Mouse (Mus musculus) liver, postnatal 0 days (tissue): ENCODE results near the gene Mrpl38. TPM values are rescaled to one million over a fixed set of nuclear protein-coding genes. Genes with fewer than 3 reads are reported as not detected.

Source experiments
- ATAC-seq: fragments of 200-750 bp; cut with Nextera tagmentation; 2 replicates; pipeline ENCODE4 v1.8.0; 2017; ENCODE audit warnings: mild to moderate bottlenecking, moderate library complexity
- DNase-seq: peaks from one replicate; pipeline ENCODE4 v3.0.0-alpha.2; 2016
- H3K27ac ChIP-seq: fragments of 300-500 bp; sonication (generic); 2 replicates; pipeline ENCODE4 v1.5.1; 2014; ENCODE audit warnings: antibody characterized with exemption, moderate library complexity, mild to moderate bottlenecking, low read depth
- H3K27me3 ChIP-seq: fragments of 300-500 bp; sonication (generic); 2 replicates; pipeline ENCODE4 v1.6.1; 2014; ENCODE audit warnings: low read length, control low read depth, mixed read lengths; ENCODE audit not compliant: insufficient read depth
- H3K36me3 ChIP-seq: fragments of 300-500 bp; sonication (generic); replicated peaks from 2 replicates; pipeline ENCODE4 v1.6.1; 2014; ENCODE audit warnings: mild to moderate bottlenecking, control low read depth, low read length, moderate library complexity, mixed read lengths; ENCODE audit not compliant: insufficient read depth
- H3K4me1 ChIP-seq: fragments of 300-500 bp; sonication (generic); 2 replicates; pipeline ENCODE4 v1.6.1; 2014; ENCODE audit warnings: antibody characterized with exemption, mild to moderate bottlenecking, control low read depth; ENCODE audit not compliant: insufficient read depth
- H3K4me2 ChIP-seq: fragments of 300-500 bp; sonication (generic); 2 replicates; pipeline ENCODE4 v1.6.1; 2014; ENCODE audit warnings: low read depth, mild to moderate bottlenecking, low read length, moderate library complexity, mixed read lengths
- H3K4me3 ChIP-seq: fragments of 300-500 bp; sonication (generic); 2 replicates; pipeline ENCODE4 v1.5.1; 2014; ENCODE audit warnings: low read depth, low read length
- H3K9ac ChIP-seq: fragments of 300-500 bp; sonication (generic); replicated peaks from 2 replicates; pipeline ENCODE4 v1.6.1; 2014; ENCODE audit warnings: mild to moderate bottlenecking, moderate library complexity
- H3K9me3 ChIP-seq: fragments of 300-500 bp; sonication (generic); 2 replicates; pipeline ENCODE4 v1.6.1; 2016; ENCODE audit warnings: mild to moderate bottlenecking, control low read depth, low read length, mixed read lengths
- CTCF ChIP-seq: sonication (generic); IDR thresholded peaks from 2 replicates; pipeline ENCODE4 v1.5.1; 2016; ENCODE audit warnings: antibody characterized with exemption, low read depth
- EP300 ChIP-seq: IDR thresholded peaks from 2 replicates; pipeline ENCODE4 v1.6.1; 2016; ENCODE audit warnings: antibody characterized with exemption, low read depth, mild to moderate bottlenecking
- WGBS: fragments of 180-500 bp; shearing (Covaris S2); extraction: QIAGEN DNeasy Blood & Tissue Kit; methylation state at CpG from one replicate; pipeline ENCODE4 v1.1.7; 2014; ENCODE audit not compliant: insufficient replicate concordance; 5-methylcytosine and 5-hydroxymethylcytosine counted together
- polyA plus RNA-seq: library from polyadenylated mRNA; unstranded; fragments of >200 nt; fragmentation: Nextera tagmentation; extraction: Ambion mirVana; gene quantifications from 2 replicates; pipeline ENCODE4 v1.2.1, GENCODE M21; 2015

The Mrpl38 gene
- polyA plus RNA-seq, 1 experiment from 2014 or later = 44.0 TPM

DNA sequence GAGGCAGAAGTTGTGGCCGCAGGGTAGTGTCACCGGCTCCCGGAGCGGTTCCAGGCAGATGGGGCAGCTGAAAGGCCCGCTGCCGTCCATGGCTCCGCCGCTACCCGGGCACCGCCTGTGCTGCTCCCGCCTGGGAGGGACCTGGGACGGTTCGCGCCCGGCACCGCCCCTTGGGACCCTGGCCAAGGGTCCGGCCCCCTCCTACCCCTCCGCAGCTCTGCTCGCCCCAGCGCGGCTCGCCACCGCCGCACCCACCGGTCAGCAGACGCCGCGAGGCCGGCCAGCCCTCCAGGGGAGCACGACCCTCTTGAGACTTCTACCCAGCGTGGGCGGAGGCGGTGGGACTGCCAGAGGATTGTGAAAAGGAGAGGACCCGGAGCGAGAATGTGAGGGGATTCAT is 28.5 kb downstream of the Mrpl38 start:
- peak; percentile 66 for DNase-seq
- H3K27ac ChIP-seq = peak overlapping the region; percentile 76

DNA sequence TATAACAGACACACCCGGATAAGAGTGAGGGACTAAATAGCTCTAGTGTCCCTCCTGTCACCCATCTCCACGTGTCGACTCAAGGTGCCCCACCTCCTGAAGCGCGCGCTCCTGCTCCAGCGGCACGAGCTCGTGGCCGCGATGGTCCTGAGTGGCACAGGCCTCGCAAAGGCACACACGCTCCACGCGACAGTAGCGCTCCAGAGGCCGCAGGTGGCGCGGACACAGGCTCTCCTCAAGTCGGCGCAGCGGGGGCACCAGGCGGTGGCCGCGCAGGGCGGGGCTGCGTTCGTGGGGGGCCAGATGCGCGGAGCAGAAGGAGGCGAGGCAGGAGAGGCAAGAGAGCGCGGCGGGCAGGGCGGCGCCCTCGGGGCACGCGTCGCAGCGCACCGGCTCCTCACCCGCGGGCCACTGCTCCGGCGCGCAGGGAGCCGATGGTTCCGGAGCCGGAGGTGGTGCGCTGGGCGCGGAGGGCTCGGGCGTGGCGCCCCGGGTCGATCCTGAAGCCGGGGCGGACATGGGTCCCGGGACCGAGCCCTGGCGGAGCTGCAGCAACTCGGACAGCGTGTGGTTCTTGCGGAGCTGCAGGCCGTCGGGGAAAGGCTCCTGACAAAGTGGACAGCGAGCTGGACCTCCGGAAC is 29.1 kb downstream of the Mrpl38 start:
- DNase-seq (peak; percentile 50), ATAC-seq (peak; percentile 42)
- no peak for TF ChIP-seq EP300
- peak; percentile 12; the same call in 1 of the 2 replicates for TF ChIP-seq CTCF
- H3K4me1 ChIP-seq = peaks cover 31% of the 10 kb centered on the region
- H3K27ac ChIP-seq = peak overlapping the region; percentile 76
- no peaks in the 10 kb centered on the region for H3K9me3 ChIP-seq
- H3K4me3 ChIP-seq = peak overlapping the region; percentile 60
- peak overlapping the region; percentile 71 for H3K9ac ChIP-seq
- peak overlapping the region; percentile 80 for H3K4me2 ChIP-seq
- peaks cover 31% of the 10 kb centered on the region for H3K27me3 ChIP-seq
- 0 out of 2 replicates have a peak, but pooled peaks cover 2% of the 10 kb centered on the region for H3K36me3 ChIP-seq
- WGBS = 3% methylated on average over 62 of the region's 70 CpGs

More for the DNA sequence above, 28.5 kb downstream of the Mrpl38 start:
- Histone ChIP-seq H3K36me3 (0 out of 2 replicates have a peak, but pooled peaks cover 2% of the 10 kb centered on the region), H3K4me2 (peak overlapping the region; percentile 80), H3K4me1 (peaks cover 29% of the 10 kb centered on the region), H3K4me3 (peak overlapping the region; percentile 60), H3K9ac (peak overlapping the region; percentile 71), H3K9me3 (no peaks in the 10 kb centered on the region), H3K27me3 (peaks cover 31% of the 10 kb centered on the region)
- WGBS = 2% methylated on average over 30 of the region's 35 CpGs
- TF ChIP-seq EP300 (no peak), CTCF (no peak)
- ATAC-seq = peak; percentile 71

DNA sequence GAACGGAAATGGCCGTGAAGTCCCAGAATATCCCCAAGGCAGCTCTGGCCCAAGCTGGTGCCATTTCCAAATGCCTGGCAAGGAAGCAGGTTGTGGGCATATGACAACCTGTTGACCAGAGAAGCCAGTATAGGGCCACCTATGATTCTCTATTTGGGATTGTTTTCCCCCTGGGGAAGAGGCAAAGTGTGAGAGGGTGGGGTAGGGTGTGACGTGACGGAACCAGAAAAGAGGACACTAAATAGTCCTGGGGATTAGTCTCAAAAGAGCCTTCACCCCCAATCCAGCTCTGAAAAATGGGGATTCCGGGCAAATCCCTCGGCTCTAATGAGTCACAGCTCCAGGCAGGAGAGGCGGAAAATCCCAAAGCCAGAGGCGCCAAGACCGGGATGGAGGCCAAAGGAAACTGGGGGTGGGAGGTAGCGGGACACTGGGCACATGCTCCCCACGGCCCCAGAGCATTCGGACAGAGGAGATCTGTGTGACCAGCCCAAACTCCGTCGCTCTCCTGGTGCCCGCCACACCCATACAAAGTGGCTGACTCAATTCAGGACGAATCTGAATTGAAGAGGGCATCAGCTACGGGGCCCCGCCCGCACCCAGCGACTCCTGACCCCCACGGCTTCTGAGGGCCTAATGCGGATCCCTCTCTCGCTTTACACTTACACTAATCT is 30.1 kb downstream of the Mrpl38 start:
- H3K27me3 ChIP-seq = peaks cover 31% of the 10 kb centered on the region
- DNase-seq = peak; percentile 33
- peak overlapping the region; percentile 60 for H3K4me3 ChIP-seq
- peaks cover 40% of the 10 kb centered on the region for H3K4me1 ChIP-seq
- 26% methylated on average over 23 of the region's 23 CpGs for WGBS
- H3K9ac ChIP-seq = peak overlapping the region; percentile 71
- H3K36me3 ChIP-seq = 0 out of 2 replicates have a peak, but pooled peaks cover 2% of the 10 kb centered on the region
- no peak overlapping the region; the same call in 1 of the 2 replicates for H3K27ac ChIP-seq
- peak overlapping the region; percentile 80 for H3K4me2 ChIP-seq
- ATAC-seq = no peak
- TF ChIP-seq EP300 (no peak), CTCF (no peak)
- H3K9me3 ChIP-seq = no peaks in the 10 kb centered on the region

DNA sequence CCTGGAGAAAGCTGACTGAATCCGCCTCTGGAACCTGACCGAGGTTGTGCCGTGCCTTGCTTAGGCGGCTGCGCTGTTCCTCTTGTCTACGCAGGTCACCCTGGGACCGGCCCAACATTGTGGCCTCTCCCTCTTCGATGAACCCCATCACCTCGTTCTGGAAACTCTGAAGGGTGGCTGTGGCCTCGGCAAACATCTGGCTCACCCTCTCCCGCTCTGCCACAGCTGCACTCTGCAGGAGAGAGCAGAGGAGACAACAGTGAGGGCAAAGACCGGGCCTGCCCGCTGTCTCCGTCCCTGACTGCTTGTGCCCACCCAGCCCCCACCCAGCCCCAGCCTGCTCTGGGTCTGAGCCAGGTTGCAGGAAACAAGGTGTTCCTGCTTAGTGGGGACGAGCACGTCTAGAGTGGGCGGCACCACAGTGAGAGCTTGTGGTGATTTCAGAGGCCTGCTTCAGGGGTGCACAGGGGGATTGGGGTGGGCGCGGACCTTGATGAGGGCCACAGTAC is 30.8 kb downstream of the Mrpl38 start:
- Histone ChIP-seq H3K27me3 (peaks cover 31% of the 10 kb centered on the region), H3K9me3 (no peaks in the 10 kb centered on the region), H3K4me2 (peak overlapping the region; percentile 80), H3K27ac (no peak overlapping the region), H3K4me1 (peaks cover 46% of the 10 kb centered on the region), H3K36me3 (0 out of 2 replicates have a peak, but pooled peaks cover 2% of the 10 kb centered on the region), H3K9ac (peak overlapping the region; percentile 34), H3K4me3 (peak overlapping the region; percentile 60; the same call in 1 of the 2 replicates)
- 57% methylated on average over 19 of the region's 19 CpGs for WGBS
- DNase-seq = peak; percentile 21
- ATAC-seq = no peak
- TF ChIP-seq CTCF (no peak), EP300 (no peak)

DNA sequence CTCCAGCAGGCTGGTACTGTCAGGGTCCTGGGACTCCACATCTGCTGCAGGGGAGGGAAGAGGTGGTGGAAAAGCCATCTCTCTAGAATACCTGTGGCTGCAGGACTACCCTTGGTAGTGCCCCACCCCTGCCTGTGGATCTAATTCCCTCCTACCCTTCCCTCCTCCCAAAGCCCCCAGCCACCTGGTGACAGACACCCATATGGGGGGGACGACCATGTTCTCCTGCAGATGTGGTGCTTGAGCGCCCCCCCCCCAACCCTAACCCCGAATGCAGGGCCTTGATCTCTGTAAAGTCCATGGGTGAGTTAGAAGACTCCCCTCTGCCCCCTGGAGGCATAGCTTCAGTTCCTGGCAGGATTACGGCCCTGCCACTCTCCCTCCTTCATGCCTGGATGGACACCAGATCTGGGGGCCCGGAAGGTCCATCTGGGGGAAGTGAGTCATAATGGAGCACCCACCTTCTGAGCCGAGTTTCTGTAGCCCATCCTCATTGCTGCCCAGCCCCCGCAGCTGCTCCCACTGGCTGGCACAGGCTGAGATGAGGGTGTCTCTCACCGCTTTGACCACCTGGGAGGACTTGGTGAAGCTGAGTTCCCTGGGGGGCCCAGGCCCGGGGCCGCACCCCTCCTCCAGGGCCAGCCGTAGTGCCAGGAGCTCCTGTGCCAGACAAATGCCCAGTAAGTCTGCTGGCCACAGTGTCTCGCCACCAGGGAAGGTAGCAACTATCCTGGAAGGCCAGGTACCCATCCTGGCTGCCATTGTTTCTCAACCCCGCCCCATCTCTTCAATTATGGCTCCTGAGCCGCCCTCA is 31.5 kb downstream of the Mrpl38 start:
- no peak overlapping the region for H3K4me3 ChIP-seq
- peaks cover 50% of the 10 kb centered on the region for H3K4me1 ChIP-seq
- peak; percentile 32 for DNase-seq
- ATAC-seq = no peak
- 46% methylated on average over 13 of the region's 14 CpGs for WGBS
- H3K9ac ChIP-seq = no peak overlapping the region
- H3K36me3 ChIP-seq = 0 out of 2 replicates have a peak, but pooled peaks cover 2% of the 10 kb centered on the region
- H3K27me3 ChIP-seq = peaks cover 31% of the 10 kb centered on the region
- peak overlapping the region; percentile 29; the same call in 1 of the 2 replicates for H3K4me2 ChIP-seq
- no peaks in the 10 kb centered on the region for H3K9me3 ChIP-seq
- no peak overlapping the region for H3K27ac ChIP-seq
- TF ChIP-seq CTCF = peak; percentile 40
- TF ChIP-seq EP300 = no peak
